Mouse (Mus musculus) forebrain, embryonic 16.5 days (tissue): ENCODE measurements around the gene Trp53rka. TPM values are rescaled to one million over a fixed set of nuclear protein-coding genes. Genes with fewer than 3 reads are reported as not detected.

Source experiments
- ATAC-seq: fragments of 200-750 bp; cut with Nextera tagmentation; 2 replicates; pipeline ENCODE4 v1.8.0; 2017; ENCODE audit warnings: mild to moderate bottlenecking, moderate library complexity
- H3K27ac ChIP-seq: fragments of 300-500 bp; sonication (generic); 2 replicates; pipeline ENCODE4 v1.5.1; 2014; ENCODE audit warnings: low read length, control low read depth
- H3K27me3 ChIP-seq: fragments of 300-500 bp; sonication (generic); replicated peaks from 2 replicates; pipeline ENCODE4 v1.6.1; 2014; ENCODE audit warnings: low read length; ENCODE audit not compliant: control insufficient read depth, insufficient read depth
- H3K36me3 ChIP-seq: fragments of 300-500 bp; sonication (generic); 2 replicates; pipeline ENCODE4 v1.6.1; 2014; ENCODE audit not compliant: control insufficient read depth, insufficient read depth
- H3K4me1 ChIP-seq: fragments of 300-500 bp; sonication (generic); replicated peaks from 2 replicates; pipeline ENCODE4 v1.6.1; 2014; ENCODE audit warnings: low read length; ENCODE audit not compliant: control insufficient read depth, insufficient read depth
- H3K4me2 ChIP-seq: fragments of 300-500 bp; sonication (generic); 2 replicates; pipeline ENCODE4 v1.6.1; 2014; ENCODE audit warnings: mild to moderate bottlenecking, low read length, control low read depth
- H3K4me3 ChIP-seq: fragments of 300-500 bp; sonication (generic); replicated peaks from 2 replicates; pipeline ENCODE4 v1.5.1; 2014; ENCODE audit warnings: mild to moderate bottlenecking, low read length, control low read depth
- H3K9ac ChIP-seq: fragments of 300-500 bp; sonication (generic); replicated peaks from 2 replicates; pipeline ENCODE4 v1.6.1; 2014; ENCODE audit warnings: low read depth, low read length, control low read depth
- H3K9me3 ChIP-seq: fragments of 300-500 bp; sonication (generic); 2 replicates; pipeline ENCODE4 v1.6.1; 2016; ENCODE audit warnings: low read length; ENCODE audit not compliant: control insufficient read depth
- WGBS: fragments of 180-500 bp; shearing (Covaris S2); extraction: QIAGEN DNeasy Blood & Tissue Kit; methylation state at CpG from one replicate; pipeline ENCODE4 v1.1.7; 2014; 5-methylcytosine and 5-hydroxymethylcytosine counted together
- polyA plus RNA-seq: library from polyadenylated mRNA; unstranded; fragments of >200 nt; fragmentation: Nextera tagmentation; extraction: Ambion mirVana; gene quantifications from 2 replicates; pipeline ENCODE4 v1.2.1, GENCODE M21; 2015

The Trp53rka gene
- polyA plus RNA-seq, 1 experiment from 2014 or later = 44.7 TPM

DNA sequence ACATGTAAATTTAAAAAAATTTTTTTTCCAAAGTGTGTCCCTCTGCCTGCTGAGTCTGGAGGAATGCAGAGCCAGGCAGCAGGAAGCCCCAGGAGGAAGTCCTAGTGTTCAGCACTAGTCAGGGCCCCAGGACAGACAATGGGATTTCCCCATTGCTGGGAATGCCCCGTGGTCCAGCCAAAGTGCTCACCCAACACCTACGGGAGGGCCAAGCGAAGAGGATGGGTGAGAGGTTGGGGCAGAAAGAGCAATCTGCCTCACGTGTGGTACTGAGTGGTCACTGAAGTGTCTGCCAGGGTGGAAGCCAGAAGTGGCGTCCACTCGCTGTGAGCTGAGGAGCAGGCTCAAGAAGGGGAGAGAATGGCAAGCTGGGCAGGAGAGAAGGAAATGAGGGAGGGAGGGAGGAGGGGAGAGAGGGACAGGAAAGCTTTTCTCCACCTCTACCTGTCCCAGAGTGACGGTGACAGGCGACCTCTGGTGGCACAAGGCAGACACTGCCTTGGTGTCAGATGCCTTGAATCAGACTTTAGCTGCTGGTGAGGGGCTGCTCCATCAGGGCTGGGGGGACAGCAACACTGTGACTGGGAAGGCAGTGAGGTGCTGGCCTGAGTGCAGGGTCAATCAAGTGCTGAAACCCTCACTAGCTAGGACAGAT is 6.1 kb downstream of the Trp53rka start:
- H3K9me3 ChIP-seq = no peaks in the 10 kb centered on the region
- H3K4me3 ChIP-seq = no peak overlapping the region
- WGBS = 22% methylated on average over 8 of the region's 8 CpGs
- no peaks in the 10 kb centered on the region for H3K27me3 ChIP-seq
- peaks cover 10% of the 10 kb centered on the region; the same call in 1 of the 2 replicates for H3K36me3 ChIP-seq
- H3K27ac ChIP-seq = no peak overlapping the region
- ATAC-seq = peak; percentile 69
- H3K9ac ChIP-seq = no peak overlapping the region
- no peak overlapping the region for H3K4me2 ChIP-seq
- peaks cover 14% of the 10 kb centered on the region for H3K4me1 ChIP-seq

DNA sequence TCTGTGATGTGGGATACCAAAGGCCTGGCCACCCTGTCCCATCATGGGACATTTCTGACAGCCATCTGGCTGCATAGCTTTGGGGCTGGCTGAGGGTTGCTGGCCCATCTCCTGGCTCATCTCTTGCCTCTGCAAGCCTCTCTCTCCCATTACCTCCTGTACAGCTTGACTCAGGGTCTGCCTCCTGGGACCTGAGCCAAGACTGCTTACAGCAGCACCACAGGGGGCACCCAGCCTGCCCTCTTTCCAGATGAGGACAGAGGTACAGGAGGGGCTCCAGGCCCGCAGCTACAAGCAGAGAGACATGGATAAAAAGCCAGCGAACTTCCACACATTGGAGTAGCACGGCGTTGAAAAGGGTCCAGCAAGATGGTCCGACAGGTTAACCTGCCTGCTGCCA is 6.7 kb downstream of the Trp53rka start:
- H3K27me3 ChIP-seq = no peaks in the 10 kb centered on the region
- H3K27ac ChIP-seq = no peak overlapping the region
- no peak overlapping the region for H3K9ac ChIP-seq
- no peaks in the 10 kb centered on the region for H3K9me3 ChIP-seq
- H3K4me3 ChIP-seq = no peak overlapping the region
- peaks cover 10% of the 10 kb centered on the region; the same call in 1 of the 2 replicates for H3K36me3 ChIP-seq
- ATAC-seq = peak; percentile 24; the same call in 1 of the 2 replicates
- 57% methylated on average over 5 of the region's 5 CpGs for WGBS
- peaks cover 11% of the 10 kb centered on the region for H3K4me1 ChIP-seq
- no peak overlapping the region for H3K4me2 ChIP-seq

DNA sequence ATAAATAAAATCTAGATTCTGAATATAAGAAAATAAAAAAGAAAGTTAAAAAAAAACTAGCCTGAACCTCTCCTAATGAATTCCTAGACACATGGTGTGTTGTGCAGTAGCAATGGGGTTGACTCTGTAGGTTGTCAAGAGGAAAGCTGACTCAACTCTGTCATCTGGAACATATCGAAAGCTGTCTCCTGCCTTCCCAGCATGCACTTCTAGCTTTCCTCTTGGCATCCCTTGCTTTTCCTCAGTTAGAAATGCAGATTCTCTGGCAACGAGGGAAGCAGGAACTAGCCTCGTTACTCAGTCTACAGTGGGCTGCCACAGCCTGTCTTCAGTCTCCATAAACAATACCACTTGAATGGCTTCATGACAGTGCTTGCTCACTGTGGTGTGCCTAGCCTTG is 7.3 kb downstream of the Trp53rka start:
- Histone ChIP-seq H3K27me3 (0 out of 2 replicates have a peak, but pooled peaks cover 3% of the 10 kb centered on the region), H3K9me3 (no peaks in the 10 kb centered on the region), H3K4me1 (peaks cover 11% of the 10 kb centered on the region), H3K27ac (no peak overlapping the region), H3K4me2 (no peak overlapping the region), H3K36me3 (peaks cover 10% of the 10 kb centered on the region; the same call in 1 of the 2 replicates), H3K9ac (no peak overlapping the region), H3K4me3 (no peak overlapping the region)
- ATAC-seq = 0 out of 2 replicates have a peak, but pooled peaks have one; percentile 11
- WGBS = 40% methylated on average over 3 of the region's 3 CpGs

DNA sequence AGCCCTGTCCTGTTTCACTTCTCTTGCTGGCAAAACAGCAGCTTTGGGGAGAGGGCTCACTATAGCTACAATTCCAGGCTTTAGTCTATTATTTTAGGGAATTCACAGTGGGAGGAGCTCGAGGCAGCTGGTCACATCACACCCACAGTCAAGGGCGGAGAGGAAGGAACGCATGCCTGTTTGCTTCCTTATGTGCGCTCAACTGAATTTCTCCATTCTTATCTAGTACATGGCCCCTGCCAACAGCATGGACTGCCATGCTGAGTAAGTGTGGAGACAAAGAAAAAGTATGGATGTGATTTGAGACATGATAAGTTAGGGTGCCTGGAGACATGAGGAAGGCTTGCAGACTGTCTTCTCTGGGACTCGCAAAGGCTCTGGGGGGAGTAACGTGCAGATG is 9.0 kb downstream of the Trp53rka start:
- no peak overlapping the region for H3K4me3 ChIP-seq
- no peak overlapping the region for H3K9ac ChIP-seq
- 56% methylated on average over 6 of the region's 6 CpGs for WGBS
- H3K27ac ChIP-seq = 0 out of 2 replicates have a peak overlapping the region, but pooled peaks have one; percentile 22
- peaks cover 11% of the 10 kb centered on the region for H3K4me1 ChIP-seq
- peaks cover 3% of the 10 kb centered on the region; the same call in 1 of the 2 replicates for H3K36me3 ChIP-seq
- no peak for ATAC-seq
- H3K4me2 ChIP-seq = no peak overlapping the region
- H3K9me3 ChIP-seq = no peaks in the 10 kb centered on the region
- H3K27me3 ChIP-seq = 0 out of 2 replicates have a peak, but pooled peaks cover 4% of the 10 kb centered on the region

DNA sequence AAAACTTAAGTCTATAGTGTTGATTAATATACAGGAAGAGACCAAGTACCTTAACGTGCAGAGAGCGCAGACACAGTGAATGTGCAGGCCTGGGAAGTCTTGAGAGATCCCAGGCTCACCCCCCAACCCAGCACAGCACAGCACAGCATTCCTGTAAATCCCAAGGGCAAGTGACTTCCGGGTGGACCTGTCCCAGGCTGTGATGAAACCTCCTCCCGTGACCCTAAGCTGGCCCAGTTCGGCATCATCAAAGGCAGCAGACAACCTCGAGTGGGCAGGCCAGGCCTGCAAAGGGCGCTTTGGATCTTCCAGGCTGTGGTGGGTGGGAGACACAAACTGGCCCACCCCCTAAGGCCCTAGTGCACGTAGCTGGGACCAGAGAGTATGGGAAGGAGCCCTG is 11.1 kb downstream of the Trp53rka start:
- Histone ChIP-seq H3K4me3 (no peak overlapping the region), H3K4me1 (peaks cover 8% of the 10 kb centered on the region), H3K9me3 (no peaks in the 10 kb centered on the region), H3K4me2 (no peak overlapping the region), H3K36me3 (no peaks in the 10 kb centered on the region), H3K9ac (no peak overlapping the region), H3K27me3 (0 out of 2 replicates have a peak, but pooled peaks cover 4% of the 10 kb centered on the region), H3K27ac (no peak overlapping the region)
- 74% methylated on average over 8 of the region's 8 CpGs for WGBS
- ATAC-seq = no peak

DNA sequence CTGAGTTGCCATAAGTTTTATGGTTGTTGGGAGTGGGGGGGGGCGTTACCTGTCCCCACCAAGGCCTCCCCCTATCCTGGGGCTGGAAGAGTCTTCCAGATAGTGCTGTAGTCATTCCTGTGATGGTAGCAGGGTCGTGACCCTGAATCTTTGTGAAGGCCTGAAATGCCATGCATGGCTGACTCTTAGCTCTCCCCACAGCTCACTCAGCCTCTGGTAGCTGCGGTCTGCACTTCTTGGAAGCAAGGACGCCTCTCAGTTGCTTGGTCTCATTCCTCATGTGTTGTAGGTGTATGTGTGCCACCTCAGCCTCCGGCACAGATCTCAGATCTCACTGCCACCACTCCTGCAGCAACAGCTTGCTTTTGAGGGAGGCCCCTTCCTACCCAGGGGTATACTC is 17.3 kb downstream of the Trp53rka start:
- no peaks in the 10 kb centered on the region for H3K9me3 ChIP-seq
- no peak overlapping the region for H3K4me2 ChIP-seq
- H3K9ac ChIP-seq = no peak overlapping the region
- no peak overlapping the region for H3K4me3 ChIP-seq
- no peak overlapping the region for H3K27ac ChIP-seq
- no peaks in the 10 kb centered on the region for H3K36me3 ChIP-seq
- H3K27me3 ChIP-seq = peaks cover 12% of the 10 kb centered on the region; the same call in 1 of the 2 replicates
- 57% methylated on average over 5 of the region's 5 CpGs for WGBS
- ATAC-seq = no peak
- H3K4me1 ChIP-seq = peaks cover 4% of the 10 kb centered on the region; the same call in 1 of the 2 replicates

DNA sequence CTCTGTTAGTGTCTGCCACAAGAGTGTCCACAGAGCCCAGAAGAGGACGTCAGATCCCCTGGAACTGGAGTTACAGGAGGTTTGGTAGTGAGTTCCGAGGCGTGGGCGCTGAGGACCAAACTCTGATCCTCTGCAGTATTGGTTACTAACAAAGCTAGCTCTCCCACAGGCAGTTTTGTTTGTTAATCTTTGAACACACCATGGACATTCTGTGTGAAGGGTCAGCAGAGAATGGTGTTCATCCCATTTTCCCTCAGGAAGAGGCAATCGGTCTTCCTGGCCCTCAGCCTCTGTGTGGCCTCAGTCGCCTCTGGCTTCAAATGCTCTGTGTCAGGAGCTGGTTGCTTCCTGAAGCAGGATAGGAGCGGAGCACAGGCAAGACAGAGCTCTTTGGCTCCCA is 17.7 kb downstream of the Trp53rka start:
- Histone ChIP-seq H3K27me3 (peaks cover 11% of the 10 kb centered on the region; the same call in 1 of the 2 replicates), H3K36me3 (no peaks in the 10 kb centered on the region), H3K9me3 (no peaks in the 10 kb centered on the region), H3K4me2 (no peak overlapping the region), H3K27ac (no peak overlapping the region), H3K4me1 (peaks cover 4% of the 10 kb centered on the region; the same call in 1 of the 2 replicates), H3K9ac (no peak overlapping the region), H3K4me3 (no peak overlapping the region)
- WGBS = 69% methylated on average over 7 of the region's 7 CpGs
- ATAC-seq = no peak

DNA sequence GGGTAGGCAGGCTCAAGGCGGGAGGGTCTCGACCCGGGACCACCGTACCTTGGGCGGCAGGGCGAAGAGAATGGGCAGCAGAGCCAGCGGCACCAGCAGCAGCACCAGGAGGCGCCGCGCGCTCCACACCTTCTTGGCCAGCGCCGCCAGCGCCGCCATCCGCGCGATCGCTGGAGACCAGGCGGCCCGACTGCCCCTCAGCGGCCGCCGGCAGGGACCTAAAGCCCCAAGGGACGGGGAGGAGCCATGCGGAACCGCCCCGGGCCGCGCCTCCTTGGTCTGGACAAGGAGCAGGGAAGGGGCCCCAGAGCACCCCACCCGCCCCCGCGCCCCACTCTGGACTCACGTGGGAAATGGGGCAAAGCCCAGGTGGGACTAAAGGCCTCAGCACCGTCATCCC is 20.1 kb downstream of the Trp53rka start, which contains the start of gene Slc13a3:
Gene Slc13a3, minus strand, starts transcription at position 228 of the 400 bp plus-strand sequence.
- H3K4me3 ChIP-seq = peak within 1 kb of the TSS; percentile 17
- WGBS = 4% methylated on average over 21 of the region's 35 CpGs
- no peaks in the 10 kb centered on the region for H3K9me3 ChIP-seq
- H3K4me1 ChIP-seq = peaks cover 4% of the 10 kb centered on the region; the same call in 1 of the 2 replicates
- peaks cover 11% of the 10 kb centered on the region; the same call in 1 of the 2 replicates for H3K27me3 ChIP-seq
- H3K36me3 ChIP-seq = no peaks in the 10 kb centered on the region
- no peak for ATAC-seq
- peak within 1 kb of the TSS; percentile 43 for H3K4me2 ChIP-seq
- H3K9ac ChIP-seq = peak within 1 kb of the TSS; percentile 22
- H3K27ac ChIP-seq = no peak within 1 kb of the TSS

DNA sequence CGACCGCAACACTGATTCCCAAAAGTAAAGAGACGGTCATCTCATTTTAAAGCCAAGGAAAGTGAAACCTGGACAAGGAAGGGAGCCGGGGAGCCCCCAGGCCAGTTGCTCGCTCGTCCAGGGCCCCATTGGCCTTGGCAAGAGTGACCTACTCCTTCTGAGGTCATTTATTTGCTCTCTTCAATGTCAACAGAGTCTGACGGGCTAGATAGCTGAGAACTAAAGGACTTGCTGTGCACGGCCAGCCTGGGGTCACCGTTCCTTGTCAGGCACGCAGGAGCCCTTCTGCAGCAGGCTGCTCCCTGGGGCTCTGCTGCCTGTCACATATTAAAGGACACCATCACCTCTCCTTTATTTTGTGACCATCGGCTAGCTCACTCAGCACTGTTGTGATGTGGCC is 21.2 kb downstream of the Trp53rka start:
- ATAC-seq = no peak
- 88% methylated on average over 11 of the region's 11 CpGs for WGBS
- Histone ChIP-seq H3K4me3 (no peak overlapping the region), H3K27ac (no peak overlapping the region), H3K9ac (no peak overlapping the region), H3K4me1 (peaks cover 4% of the 10 kb centered on the region; the same call in 1 of the 2 replicates), H3K27me3 (peaks cover 11% of the 10 kb centered on the region; the same call in 1 of the 2 replicates), H3K9me3 (no peaks in the 10 kb centered on the region), H3K36me3 (no peaks in the 10 kb centered on the region), H3K4me2 (no peak overlapping the region)
